Mouse (Mus musculus) bone marrow macrophage, adult 2 months (primary cell): ENCODE data around the gene Rrp1b.

Experiments
- CTCF ChIP-seq: IDR thresholded peaks from 2 replicates; pipeline ENCODE4 v1.5.1; 2012; ENCODE audit warnings: low read depth, mild to moderate bottlenecking, low read length, moderate library complexity
- POLR2A ChIP-seq: IDR thresholded peaks from 2 replicates; pipeline ENCODE4 v1.6.1; 2012; ENCODE audit warnings: mild to moderate bottlenecking, low read depth, low read length, borderline replicate concordance

DNA sequence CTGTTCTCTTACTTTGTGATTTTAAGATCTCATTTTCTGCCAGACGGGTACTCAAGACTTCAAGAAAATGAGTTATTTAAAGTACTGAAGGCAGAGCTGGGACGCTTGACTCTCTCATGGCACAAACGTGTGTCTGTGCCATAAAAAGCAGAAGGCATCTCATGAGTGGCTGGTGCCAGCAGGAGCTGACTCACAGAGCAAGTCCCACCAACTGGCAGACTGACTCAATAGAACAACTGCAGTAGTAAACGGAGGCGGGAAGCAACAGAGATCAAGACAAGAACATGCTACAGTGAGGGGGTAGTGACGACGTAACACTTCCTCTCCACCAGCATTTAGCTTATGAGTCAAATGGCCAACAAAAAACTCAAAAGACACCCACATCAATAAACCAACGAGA lies 12.8 kb upstream of the Rrp1b start:
- no peak for TF ChIP-seq POLR2A
- TF ChIP-seq CTCF: no peak
